Mouse (Mus musculus) C2C12 (cell line): ENCODE measurements around the gene Kansl1l.

Source experiments
- CEBPB ChIP-seq: IDR thresholded peaks from one replicate; pipeline ENCODE4 v1.6.1; 2011; ENCODE audit warnings: low read depth, mild to moderate bottlenecking, control low read depth, moderate library complexity
- CTCF ChIP-seq: IDR thresholded peaks from one replicate; pipeline ENCODE4 v1.5.1; 2011; ENCODE audit not compliant: control insufficient read depth, insufficient read depth, insufficient read length
- USF1 ChIP-seq: IDR thresholded peaks from one replicate; pipeline ENCODE4 v1.6.1; 2011; ENCODE audit warnings: low read depth, mild to moderate bottlenecking, control low read depth, moderate library complexity

DNA sequence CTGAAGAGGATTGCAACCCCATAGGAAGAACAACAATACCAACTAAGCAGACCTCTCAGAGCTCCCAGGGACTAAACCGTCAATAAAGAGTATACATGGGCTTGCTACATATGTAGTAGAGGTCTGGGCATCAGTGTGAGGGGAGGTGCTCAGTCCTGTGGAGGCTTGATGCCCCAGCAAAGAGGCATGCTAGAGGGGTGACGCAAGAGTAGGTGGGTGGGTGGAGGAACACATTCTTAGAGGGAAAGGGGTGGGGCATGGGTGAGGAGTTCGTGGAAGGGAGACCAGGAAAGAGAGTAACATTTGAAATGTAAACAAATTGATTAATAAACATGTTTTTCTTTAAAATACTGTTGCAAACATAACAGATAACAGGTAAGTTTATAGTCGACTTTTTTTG is 36.3 kb downstream of the Kansl1l start:
- TF ChIP-seq CTCF: no peak
- TF ChIP-seq CEBPB: no peak
- no peak for TF ChIP-seq USF1
